Mouse (Mus musculus) CH12.LX (cell line): Measurements from ENCODE around the gene Aaed1.

Experiments
- CHD2 ChIP-seq: IDR thresholded peaks from 2 replicates; pipeline ENCODE4 v1.6.1; 2011; ENCODE audit warnings: low read length, improper control_type of control experiment
- CTCF ChIP-seq, 2 experiments: IDR thresholded peaks in 1 of 2; conservative IDR thresholded peaks in 1 of 2; 2 replicates each; pipeline ENCODE4 v1.5.1; 2011 to 2012; ENCODE audit warnings: low read depth in 2 of 2, low read length in 2 of 2, improper control_type of control experiment in 1 of 2, inconsistent platforms in 1 of 2, mild to moderate bottlenecking in 1 of 2, moderate library complexity in 1 of 2
- MAX ChIP-seq: IDR thresholded peaks from 2 replicates; pipeline ENCODE4 v1.6.1; 2011; ENCODE audit warnings: low read length, improper control_type of control experiment
- PAX5 ChIP-seq: IDR thresholded peaks from 2 replicates; pipeline ENCODE4 v1.6.1; 2012; ENCODE audit warnings: low read length, inconsistent platforms, mixed read lengths
- TCF12 ChIP-seq: IDR thresholded peaks from 2 replicates; pipeline ENCODE4 v1.6.1; 2014; ENCODE audit warnings: low read depth, mild to moderate bottlenecking, inconsistent platforms, low read length, improper control_type of control experiment

GRCm38 (mm10) chr13:64237681-64238157 is 74.8 kb downstream of the Aaed1 start:
- TF ChIP-seq TCF12 (no peak), MAX (no peak), PAX5 (no peak), CHD2 (no peak), CTCF (conservative IDR thresholded peaks at IDR 0.05 in 1 of 2, IDR thresholded peaks at IDR 0.05 in 1 of 2; ENCODE audit: low read depth in 2 of 2, low read length in 2 of 2) (no peak)
